Mouse (Mus musculus) myocyte (in vitro differentiated cells): ENCODE measurements around the gene Nr2f6. TPM values are rescaled to one million over a fixed set of nuclear protein-coding genes. Genes with fewer than 3 reads are reported as not detected.
A peak's percentile ranks its signal among the peaks of the same experiment; 100 is the strongest.
"Not testable (repeated sequence)": the region's sequence is repeated elsewhere in the genome, so short reads cannot be mapped to it uniquely, and the experiment has no call there.

ENCODE experiments used
- H3K27me3 ChIP-seq: one replicate; pipeline ENCODE4 v1.6.1; 2011; ENCODE audit not compliant: control insufficient read depth, insufficient read depth, insufficient read length
- H3K36me3 ChIP-seq: one replicate; pipeline ENCODE4 v1.6.1; 2011; ENCODE audit not compliant: control insufficient read depth, insufficient read depth
- H3K4me2 ChIP-seq: one replicate; pipeline ENCODE4 v1.6.1; 2011; ENCODE audit warnings: low read depth, control low read depth
- H3K4me3 ChIP-seq: one replicate; pipeline ENCODE4 v1.5.1; 2011; ENCODE audit warnings: mild to moderate bottlenecking, control low read depth, moderate library complexity
- H3K79me2 ChIP-seq: one replicate; pipeline ENCODE4 v1.6.1; 2011; ENCODE audit not compliant: control insufficient read depth, insufficient read depth
- H3ac ChIP-seq: one replicate; pipeline ENCODE4 v1.6.1; 2011; ENCODE audit not compliant: control insufficient read depth, insufficient read length
- CEBPB ChIP-seq: IDR thresholded peaks from 2 replicates; pipeline ENCODE4 v1.6.1; 2011; ENCODE audit warnings: mild to moderate bottlenecking, moderate library complexity; ENCODE audit not compliant: poor library complexity, insufficient read depth, severe bottlenecking
- E2F4 ChIP-seq: IDR thresholded peaks from one replicate; pipeline ENCODE4 v1.6.1; 2011; ENCODE audit warnings: mild to moderate bottlenecking, control low read depth, moderate library complexity; ENCODE audit not compliant: insufficient read depth
- MAX ChIP-seq: IDR thresholded peaks from one replicate; pipeline ENCODE4 v1.6.1; 2011; ENCODE audit warnings: low read depth, mild to moderate bottlenecking, control low read depth
- MYOD1 ChIP-seq, 3 experiments: IDR thresholded peaks; one replicate each; pipeline ENCODE4 v1.6.1; 2011; ENCODE audit warnings: control low read depth in 2 of 3, low read depth in 2 of 3, mild to moderate bottlenecking in 2 of 3, moderate library complexity in 1 of 3; ENCODE audit not compliant: insufficient read length in 2 of 3, control insufficient read depth in 1 of 3
- MYOG ChIP-seq, 3 experiments: IDR thresholded peaks; one replicate each; pipeline ENCODE4 v1.6.1; 2011; ENCODE audit warnings: control low read depth in 2 of 3, low read depth in 2 of 3, mild to moderate bottlenecking in 2 of 3; ENCODE audit not compliant: insufficient read length in 2 of 3, control insufficient read depth in 1 of 3, insufficient read depth in 1 of 3
- POLR2A ChIP-seq: IDR thresholded peaks from one replicate; pipeline ENCODE4 v1.6.1; 2011; ENCODE audit warnings: low read depth, mild to moderate bottlenecking, control low read depth, moderate library complexity; ENCODE audit not compliant: insufficient read length
- POLR2AphosphoS2 ChIP-seq: IDR thresholded peaks from one replicate; pipeline ENCODE4 v1.6.1; 2011; ENCODE audit warnings: low read depth, control low read depth; ENCODE audit not compliant: insufficient read length
- REST ChIP-seq: IDR thresholded peaks from one replicate; pipeline ENCODE4 v1.6.1; 2011; ENCODE audit warnings: mild to moderate bottlenecking, control low read depth, moderate library complexity; ENCODE audit not compliant: insufficient read depth, insufficient read length
- SRF ChIP-seq: IDR thresholded peaks from one replicate; pipeline ENCODE4 v1.6.1; 2011; ENCODE audit warnings: low read depth; ENCODE audit not compliant: control insufficient read depth, insufficient read length
- TCF12 ChIP-seq: IDR thresholded peaks from one replicate; pipeline ENCODE4 v1.6.1; 2011; ENCODE audit warnings: mild to moderate bottlenecking, control low read depth; ENCODE audit not compliant: poor library complexity, insufficient read depth, severe bottlenecking
- TCF3 ChIP-seq: IDR thresholded peaks from one replicate; pipeline ENCODE4 v1.6.1; 2011; ENCODE audit warnings: low read depth, control low read depth; ENCODE audit not compliant: insufficient read length
- USF1 ChIP-seq: IDR thresholded peaks from one replicate; pipeline ENCODE4 v1.6.1; 2011; ENCODE audit warnings: low read depth, mild to moderate bottlenecking, control low read depth, moderate library complexity
- polyA plus RNA-seq: library from polyadenylated mRNA; unstranded; fragments of >200 nt; fragmentation: generic; extraction: Trizol; gene quantifications from one replicate; pipeline ENCODE4 v1.2.1, GENCODE M21; 2012; ENCODE audit warnings: missing spikeins

Nr2f6 gene
- polyA plus RNA-seq, 1 experiment = 62.3 TPM

DNA sequence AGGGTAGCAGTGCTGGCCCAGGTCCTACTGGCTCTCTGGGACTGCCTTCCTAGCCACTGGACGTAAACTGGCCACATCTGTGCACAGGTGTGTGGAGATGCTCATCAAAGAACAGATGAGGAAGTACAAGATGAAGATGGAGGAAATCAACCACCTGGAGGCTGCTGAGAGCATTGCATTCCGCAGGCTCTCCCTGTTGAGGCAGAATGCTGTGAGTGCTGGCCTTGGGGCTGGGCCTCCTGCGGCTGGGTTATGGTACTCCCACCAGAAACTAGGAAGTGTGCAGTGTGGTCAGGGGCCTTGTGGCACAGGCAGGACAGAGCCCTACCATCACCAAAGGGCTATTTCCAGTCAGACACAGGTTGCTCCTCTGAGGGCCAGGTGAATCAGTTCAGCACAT is 23.7 kb downstream of the Nr2f6 start:
- TF ChIP-seq USF1 (no peak), MYOD1 (IDR thresholded peaks at IDR 0.05; ENCODE audit: control insufficient read depth in 1 of 3, insufficient read length in 2 of 3, low read depth in 2 of 3) (no peak), CEBPB (no peak), POLR2AphosphoS2 (no peak), E2F4 (no peak), POLR2A (no peak), REST (no peak), TCF3 (no peak), MYOG (IDR thresholded peaks at IDR 0.05; ENCODE audit: control insufficient read depth in 1 of 3, insufficient read depth in 1 of 3, insufficient read length in 2 of 3, low read depth in 2 of 3) (no peak), MAX (no peak), SRF (no peak), TCF12 (no peak)
- Histone ChIP-seq H3K4me3 (no peak overlapping the region), H3K36me3 (peaks cover 16% of the 10 kb centered on the region), H3K27me3 (no peaks in the 10 kb centered on the region), H3K79me2 (no peaks in the 10 kb centered on the region), H3ac (no peak overlapping the region), H3K4me2 (no peak overlapping the region)

DNA sequence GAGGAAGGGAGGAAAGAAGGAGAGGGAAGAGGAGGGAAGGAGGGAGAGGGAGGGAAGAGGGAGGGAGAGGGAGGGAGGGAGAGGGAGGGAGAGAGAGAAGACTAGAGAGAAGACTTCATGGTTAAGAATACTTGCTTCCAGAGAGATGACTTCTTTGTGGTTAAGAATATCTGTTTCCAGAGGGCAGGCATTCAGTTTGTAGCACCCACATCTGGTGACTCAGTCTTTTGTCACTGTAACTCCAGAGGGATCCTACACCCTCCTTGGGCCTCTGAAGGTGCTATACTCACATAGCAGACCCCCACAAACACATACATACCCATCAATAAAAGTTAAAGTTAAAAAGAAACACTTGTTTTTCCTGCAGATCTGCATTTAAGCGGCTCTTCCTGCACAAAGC is 30.2 kb downstream of the Nr2f6 start:
- no peak overlapping the region for H3K4me3 ChIP-seq
- peak overlapping the region; percentile 44 for H3K4me2 ChIP-seq
- no peaks in the 10 kb centered on the region for H3K27me3 ChIP-seq
- TF ChIP-seq MYOD1 (IDR thresholded peaks at IDR 0.05; ENCODE audit: control insufficient read depth in 1 of 3, insufficient read length in 2 of 3, low read depth in 2 of 3) (no peak), POLR2AphosphoS2 (no peak), TCF3 (no peak), MAX (no peak), SRF (no peak), POLR2A (no peak)
- H3ac ChIP-seq = no peak overlapping the region
- peaks cover 33% of the 10 kb centered on the region for H3K36me3 ChIP-seq
- no peaks in the 10 kb centered on the region for H3K79me2 ChIP-seq

DNA sequence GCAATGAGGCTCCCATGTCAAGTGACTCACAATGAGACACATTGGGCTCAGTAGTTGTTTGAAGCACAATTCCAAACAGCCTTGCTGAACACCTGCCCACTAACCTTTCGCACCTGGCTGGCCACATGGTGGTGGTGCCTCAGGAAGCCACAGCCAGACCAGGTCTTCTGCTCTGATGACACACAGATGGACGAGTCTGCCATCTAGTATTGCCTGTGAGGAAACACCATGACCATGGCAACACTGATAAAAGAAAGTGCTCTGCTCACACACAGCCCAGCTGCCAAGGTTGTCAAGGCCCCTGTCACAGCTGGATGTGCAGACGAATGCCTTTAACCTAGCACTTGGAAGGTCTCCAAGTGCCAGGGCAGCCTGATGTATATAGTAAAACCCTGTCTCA is 30.6 kb downstream of the Nr2f6 start:
- Histone ChIP-seq H3ac (no peak overlapping the region), H3K4me2 (peak overlapping the region; percentile 44), H3K36me3 (peaks cover 37% of the 10 kb centered on the region), H3K27me3 (no peaks in the 10 kb centered on the region), H3K4me3 (no peak overlapping the region), H3K79me2 (no peaks in the 10 kb centered on the region)
- TF ChIP-seq MAX (no peak), TCF3 (no peak), E2F4 (no peak), MYOD1 (IDR thresholded peaks at IDR 0.05; ENCODE audit: control insufficient read depth in 1 of 3, insufficient read length in 2 of 3, low read depth in 2 of 3) (peak in 1 of 3 experiments; percentile 71), USF1 (no peak), REST (no peak), POLR2A (no peak), TCF12 (peak; percentile 37), POLR2AphosphoS2 (no peak), SRF (no peak), CEBPB (no peak), MYOG (IDR thresholded peaks at IDR 0.05; ENCODE audit: control insufficient read depth in 1 of 3, insufficient read depth in 1 of 3, insufficient read length in 2 of 3, low read depth in 2 of 3) (no peak)

DNA sequence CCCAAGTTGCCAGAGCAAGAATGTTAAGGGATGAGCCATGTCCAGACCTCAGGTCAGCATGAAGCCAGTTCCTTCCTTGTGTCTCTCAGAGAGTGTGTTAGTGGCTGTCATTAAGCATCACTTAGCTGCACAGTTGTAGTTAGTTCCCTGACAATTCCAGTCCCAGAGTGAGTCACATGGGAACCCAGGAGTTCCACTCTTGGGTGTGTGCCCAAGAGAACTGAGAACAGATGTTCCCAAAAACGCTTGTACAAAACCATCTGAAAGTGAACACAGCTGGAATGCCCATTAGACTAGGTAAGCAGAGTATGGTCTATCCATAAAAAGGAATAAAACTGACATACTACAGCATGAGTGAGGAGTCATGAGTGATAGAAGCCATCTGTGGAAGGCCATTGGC is 35.2 kb downstream of the Nr2f6 start:
- Histone ChIP-seq H3K36me3 (peaks cover 35% of the 10 kb centered on the region), H3ac (no peak overlapping the region), H3K4me3 (no peak overlapping the region), H3K79me2 (no peaks in the 10 kb centered on the region), H3K27me3 (no peaks in the 10 kb centered on the region), H3K4me2 (no peak overlapping the region)
- TF ChIP-seq E2F4 = no peak
- TF ChIP-seq MYOD1 (IDR thresholded peaks at IDR 0.05; ENCODE audit: control insufficient read depth in 1 of 3, insufficient read length in 2 of 3, low read depth in 2 of 3) = no peak
- no peak for TF ChIP-seq CEBPB
- TF ChIP-seq TCF12 = no peak
- no peak for TF ChIP-seq MYOG (IDR thresholded peaks at IDR 0.05; ENCODE audit: control insufficient read depth in 1 of 3, insufficient read depth in 1 of 3, insufficient read length in 2 of 3, low read depth in 2 of 3)
- no peak for TF ChIP-seq REST
- TF ChIP-seq SRF = no peak
- no peak for TF ChIP-seq POLR2A
- no peak for TF ChIP-seq MAX
- no peak for TF ChIP-seq TCF3
- no peak for TF ChIP-seq POLR2AphosphoS2
- no peak for TF ChIP-seq USF1

DNA sequence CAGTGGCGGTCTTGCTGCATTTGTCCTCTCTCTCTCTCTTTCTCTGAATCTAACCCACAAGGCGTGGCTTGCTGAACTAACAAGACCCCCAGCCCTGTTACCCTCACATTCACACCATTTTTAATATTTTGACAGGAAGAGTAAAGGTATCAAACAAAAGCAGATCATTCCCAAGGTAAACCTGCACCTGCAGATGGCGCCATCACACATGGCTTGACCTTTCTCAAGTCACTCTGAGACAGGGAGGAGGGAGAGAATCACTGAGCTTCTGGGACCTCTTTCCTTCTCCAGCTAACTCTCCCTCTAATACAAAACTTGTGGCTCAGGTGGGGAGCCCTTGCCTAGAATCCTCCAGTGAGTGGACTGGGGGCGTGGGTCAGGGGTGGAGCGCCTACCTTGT is 41.1 kb downstream of the Nr2f6 start:
- Histone ChIP-seq H3K36me3 (peaks cover 15% of the 10 kb centered on the region), H3K79me2 (no peaks in the 10 kb centered on the region), H3K27me3 (no peaks in the 10 kb centered on the region), H3K4me3 (no peak overlapping the region), H3ac (no peak overlapping the region), H3K4me2 (no peak overlapping the region)
- TF ChIP-seq TCF12 = no peak
- TF ChIP-seq REST = no peak
- TF ChIP-seq MYOG (IDR thresholded peaks at IDR 0.05; ENCODE audit: control insufficient read depth in 1 of 3, insufficient read depth in 1 of 3, insufficient read length in 2 of 3, low read depth in 2 of 3) = no peak
- TF ChIP-seq POLR2A = no peak
- no peak for TF ChIP-seq MAX
- no peak for TF ChIP-seq E2F4
- TF ChIP-seq USF1 = no peak
- no peak for TF ChIP-seq MYOD1 (IDR thresholded peaks at IDR 0.05; ENCODE audit: control insufficient read depth in 1 of 3, insufficient read length in 2 of 3, low read depth in 2 of 3)
- TF ChIP-seq TCF3 = no peak
- no peak for TF ChIP-seq POLR2AphosphoS2
- TF ChIP-seq SRF = no peak
- TF ChIP-seq CEBPB = no peak

DNA sequence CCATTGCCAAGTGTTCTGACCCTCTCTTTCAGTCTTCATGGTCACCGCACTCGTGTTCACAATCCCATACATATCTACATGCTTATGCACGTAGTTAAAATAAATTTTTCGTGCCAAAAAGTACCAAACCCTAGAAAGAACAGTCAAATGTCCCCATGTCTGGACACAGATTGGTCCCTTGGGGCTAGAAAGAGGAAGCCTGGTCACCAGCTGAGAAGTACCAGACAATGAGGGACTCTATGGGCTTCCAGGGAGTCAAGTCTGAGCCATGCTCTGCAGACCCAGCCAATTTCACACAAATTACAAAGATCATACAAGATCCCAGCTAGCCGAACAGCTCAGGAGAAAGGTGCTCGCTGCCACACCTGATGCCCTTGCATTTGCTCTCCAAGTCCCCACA is 43.9 kb downstream of the Nr2f6 start:
- not testable (repeated sequence) for H3K4me3 ChIP-seq, H3K79me2 ChIP-seq, H3ac ChIP-seq, H3K27me3 ChIP-seq, H3K4me2 ChIP-seq
- peaks cover 12% of the 10 kb centered on the region for H3K36me3 ChIP-seq
